Mouse (Mus musculus) C2C12 (cell line): ENCODE data around the gene 9230102O04Rik. TPM values are rescaled to one million over a fixed set of nuclear protein-coding genes. Genes with fewer than 3 reads are reported as not detected.

Source experiments
- H3K27me3 ChIP-seq: one replicate; pipeline ENCODE4 v1.6.1; 2011; ENCODE audit not compliant: control insufficient read depth, insufficient read depth, insufficient read length
- H3K36me3 ChIP-seq: one replicate; pipeline ENCODE4 v1.6.1; 2011; ENCODE audit not compliant: control insufficient read depth, insufficient read depth
- H3K4me3 ChIP-seq: one replicate; pipeline ENCODE4 v1.5.1; 2011; ENCODE audit warnings: mild to moderate bottlenecking, control low read depth; ENCODE audit not compliant: poor library complexity, insufficient read depth, severe bottlenecking
- H3K79me2 ChIP-seq: one replicate; pipeline ENCODE4 v1.6.1; 2011; ENCODE audit not compliant: control insufficient read depth, insufficient read depth
- H3K79me3 ChIP-seq: one replicate; pipeline ENCODE4 v1.6.1; 2011; ENCODE audit warnings: low read depth, control low read depth
- H3ac ChIP-seq: one replicate; pipeline ENCODE3; 2011; ENCODE audit warnings: low read depth; ENCODE audit not compliant: control insufficient read depth, insufficient read length
- CEBPB ChIP-seq: IDR thresholded peaks from one replicate; pipeline ENCODE4 v1.6.1; 2011; ENCODE audit warnings: low read depth, mild to moderate bottlenecking, control low read depth, moderate library complexity
- CTCF ChIP-seq: IDR thresholded peaks from one replicate; pipeline ENCODE4 v1.5.1; 2011; ENCODE audit not compliant: control insufficient read depth, insufficient read depth, insufficient read length
- FOSL1 ChIP-seq: IDR thresholded peaks from one replicate; pipeline ENCODE4 v1.8.0; 2011; ENCODE audit warnings: mild to moderate bottlenecking, low read length; ENCODE audit not compliant: poor library complexity, insufficient read depth, severe bottlenecking
- MAX ChIP-seq: IDR thresholded peaks from one replicate; pipeline ENCODE4 v1.6.1; 2011; ENCODE audit warnings: mild to moderate bottlenecking, control low read depth
- MYOD1 ChIP-seq: IDR thresholded peaks from one replicate; pipeline ENCODE4 v1.6.1; 2011; ENCODE audit warnings: low read depth; ENCODE audit not compliant: control insufficient read depth, insufficient read length
- MYOG ChIP-seq: IDR thresholded peaks from one replicate; pipeline ENCODE4 v1.6.1; 2011; ENCODE audit not compliant: control insufficient read depth, insufficient read length; ENCODE audit errors: extremely low read depth
- USF1 ChIP-seq: IDR thresholded peaks from one replicate; pipeline ENCODE4 v1.6.1; 2011; ENCODE audit warnings: low read depth, mild to moderate bottlenecking, control low read depth, moderate library complexity
- polyA plus RNA-seq: library from polyadenylated mRNA; unstranded; fragments of >200 nt; fragmentation: generic; extraction: Trizol; gene quantifications from one replicate; pipeline ENCODE4 v1.2.1, GENCODE M21; 2012; ENCODE audit warnings: missing spikeins

The 9230102O04Rik gene
- polyA plus RNA-seq, 1 experiment, result not detected

- H3K27me3 ChIP-seq, result no peaks in the 10 kb centered on the region
- no peak for TF ChIP-seq MAX
- no peak for TF ChIP-seq CEBPB
- TF ChIP-seq FOSL1, result no peak
- no peak for TF ChIP-seq USF1
- no peak for TF ChIP-seq MYOG
- TF ChIP-seq MYOD1, result no peak
- no peak for TF ChIP-seq CTCF
- no peaks in the 10 kb centered on the region for H3K36me3 ChIP-seq
- H3K4me3 ChIP-seq, result no peak overlapping the region
- peaks cover 11% of the 10 kb centered on the region for H3K79me2 ChIP-seq
- H3K79me3 ChIP-seq, result no peaks in the 10 kb centered on the region
- H3ac ChIP-seq, result no peak overlapping the region
Observed at GRCm38 (mm10) chr2:9872682-9873081, 16.7 kb downstream of the 9230102O04Rik start.

- Histone ChIP-seq H3K27me3 (no peaks in the 10 kb centered on the region), H3ac (no peak overlapping the region), H3K4me3 (no peak overlapping the region)
Observed at GRCm38 (mm10) chr2:9871798-9872197, 17.5 kb downstream of the 9230102O04Rik start.

GRCm38 (mm10) chr2:9871141-9871716 lies 18.1 kb downstream of the 9230102O04Rik start:
- no peaks in the 10 kb centered on the region for H3K79me3 ChIP-seq
- H3K4me3 ChIP-seq, result no peak overlapping the region
- no peaks in the 10 kb centered on the region for H3K79me2 ChIP-seq
- no peak overlapping the region for H3ac ChIP-seq
- no peaks in the 10 kb centered on the region for H3K27me3 ChIP-seq
- TF ChIP-seq USF1 (no peak), CTCF (no peak), FOSL1 (no peak), CEBPB (no peak), MAX (no peak), MYOD1 (no peak), MYOG (no peak)
- no peaks in the 10 kb centered on the region for H3K36me3 ChIP-seq

More at GRCm38 (mm10) chr2:9871798-9872197, 17.5 kb downstream of the 9230102O04Rik start:
- TF ChIP-seq CTCF, result no peak
- Histone ChIP-seq H3K36me3 (no peaks in the 10 kb centered on the region), H3K79me2 (peaks cover 4% of the 10 kb centered on the region), H3K79me3 (no peaks in the 10 kb centered on the region)

GRCm38 (mm10) chr2:9867092-9867825 lies 22.1 kb downstream of the 9230102O04Rik start:
- no peak overlapping the region for H3ac ChIP-seq
- H3K79me3 ChIP-seq, result no peaks in the 10 kb centered on the region
- TF ChIP-seq MYOG (no peak), CEBPB (no peak), MAX (no peak), USF1 (no peak), MYOD1 (no peak), CTCF (no peak), FOSL1 (no peak)
- H3K4me3 ChIP-seq, result no peak overlapping the region
- H3K36me3 ChIP-seq, result peaks cover 10% of the 10 kb centered on the region
- H3K27me3 ChIP-seq, result no peaks in the 10 kb centered on the region
- H3K79me2 ChIP-seq, result no peaks in the 10 kb centered on the region

- H3K4me3 ChIP-seq, result no peak overlapping the region
- peaks cover 7% of the 10 kb centered on the region for H3K36me3 ChIP-seq
- H3K27me3 ChIP-seq, result no peaks in the 10 kb centered on the region
- H3ac ChIP-seq, result no peak overlapping the region
- no peaks in the 10 kb centered on the region for H3K79me3 ChIP-seq
- no peak for TF ChIP-seq MYOD1
- no peak for TF ChIP-seq MAX
- TF ChIP-seq FOSL1, result no peak
- no peak for TF ChIP-seq MYOG
- no peak for TF ChIP-seq USF1
- no peak for TF ChIP-seq CTCF
- no peak for TF ChIP-seq CEBPB
- no peaks in the 10 kb centered on the region for H3K79me2 ChIP-seq
Observed at GRCm38 (mm10) chr2:9860698-9861097, 28.6 kb downstream of the 9230102O04Rik start.

GRCm38 (mm10) chr2:9855861-9856260 lies 33.5 kb downstream of the 9230102O04Rik start:
- no peak for TF ChIP-seq MYOD1
- TF ChIP-seq MAX, result no peak
- no peak for TF ChIP-seq USF1
- no peak for TF ChIP-seq CTCF
- TF ChIP-seq MYOG, result no peak
- no peak for TF ChIP-seq CEBPB
- TF ChIP-seq FOSL1, result no peak
- Histone ChIP-seq H3K79me2 (no peaks in the 10 kb centered on the region), H3K36me3 (no peaks in the 10 kb centered on the region), H3K4me3 (no peak overlapping the region), H3ac (no peak overlapping the region), H3K79me3 (no peaks in the 10 kb centered on the region), H3K27me3 (no peaks in the 10 kb centered on the region)
